Comparison of ENCODE assay signal across 8 mouse cellular contexts in genomic region chr13:23990928-23991327, GRCm38 (mm10). TPM values are rescaled to one million over a fixed set of nuclear protein-coding genes. Genes with fewer than 3 reads are reported as not detected.
DNase-seq lines count a peak whose midpoint lies in the region; ATAC-seq and TF ChIP-seq lines count a peak whose summit lies in the region.

Gene Scgn (minus strand): TSS chr13:23991214.

- WGBS in heart, adult 2 months = 3% methylated on average over 20 of the region's 20 CpGs
- under 1% methylated on average over 20 of the region's 20 CpGs for WGBS in forebrain, embryonic 15.5 days
- WGBS in intestine, embryonic 16.5 days = 2% methylated on average over 20 of the region's 20 CpGs
- 2% methylated on average over 20 of the region's 20 CpGs for WGBS in lung, adult 2 months

- intact Hi-C loops in heart, adult 2 months (cut with DNase I) = no loop called here
- intact Hi-C loops in heart, postnatal 25 days (cut with DNase I) = no loop called here

- TF ChIP-seq EP300 in heart, adult 2 months (IDR thresholded peaks at IDR 0.05; ENCODE audit: insufficient read depth, low read depth, low read length) = no peak

- H3K27ac ChIP-seq in heart, adult 2 months = no peak within 1 kb of the TSS
- H3K27ac ChIP-seq in forebrain, embryonic 15.5 days (replicated peaks) = no peak within 1 kb of the TSS
- no peak within 1 kb of the TSS for H3K27ac ChIP-seq in intestine, embryonic 16.5 days (ENCODE audit: low read length)

- H3K36me3 ChIP-seq in heart, adult 2 months (ENCODE audit: control insufficient read depth, insufficient read depth, low read length) = no peaks in the 10 kb centered on the region
- H3K36me3 ChIP-seq in forebrain, embryonic 15.5 days = no peaks in the 10 kb centered on the region
- no peaks in the 10 kb centered on the region for H3K36me3 ChIP-seq in intestine, embryonic 16.5 days (ENCODE audit: control insufficient read depth, insufficient read depth, low read length)

- DNase-seq in heart, adult 2 months = peak; percentile 23 to 48
- DNase-seq in heart, postnatal 25 days (ENCODE audit: low spot score) = no peak
- peak; percentile 56 for DNase-seq in adrenal gland, adult 2 months
- DNase-seq in lung, adult 2 months = peak; percentile 26
- DNase-seq in ovary, adult 18-20 months (ENCODE audit: low spot score) = peak; percentile 8
- DNase-seq in c-Kit-positive CD71-positive TER-119-positive erythroid progenitor cells, embryonic 14.5 days (ENCODE audit: low spot score) = no peak

- H3K4me3 ChIP-seq in heart, adult 2 months = no peak within 1 kb of the TSS
- peak within 1 kb of the TSS; percentile 33 for H3K4me3 ChIP-seq in forebrain, embryonic 15.5 days
- H3K4me3 ChIP-seq in intestine, embryonic 16.5 days (ENCODE audit: low read length) = no peak within 1 kb of the TSS
- H3K4me3 ChIP-seq in lung, adult 2 months (replicated peaks; ENCODE audit: extremely low read depth, low read depth, low read length) = no peak within 1 kb of the TSS

- no peak for TF ChIP-seq POLR2A in heart, adult 2 months (IDR thresholded peaks at IDR 0.05; ENCODE audit: insufficient read depth, low read depth, low read length)
- no peak for TF ChIP-seq POLR2A in lung, adult 2 months (IDR thresholded peaks at IDR 0.05; ENCODE audit: borderline replicate concordance, extremely low read depth, low read depth, low read length)

- no peak within 1 kb of the TSS for H3K9ac ChIP-seq in heart, adult 2 months (ENCODE audit: low read depth, low read length)
- H3K9ac ChIP-seq in forebrain, embryonic 15.5 days (replicated peaks) = 0 out of 2 replicates have a peak within 1 kb of the TSS, but pooled peaks have one; percentile 25
- no peak within 1 kb of the TSS for H3K9ac ChIP-seq in intestine, embryonic 16.5 days (ENCODE audit: low read depth, low read length)

- H3K4me1 ChIP-seq in heart, adult 2 months (ENCODE audit: control insufficient read depth, insufficient read depth, low read length) = no peaks in the 10 kb centered on the region
- peaks cover 24% of the 10 kb centered on the region for H3K4me1 ChIP-seq in forebrain, embryonic 15.5 days
- H3K4me1 ChIP-seq in intestine, embryonic 16.5 days (ENCODE audit: control insufficient read depth, insufficient read depth, low read length) = no peaks in the 10 kb centered on the region
- H3K4me1 ChIP-seq in lung, adult 2 months (ENCODE audit: control insufficient read depth, insufficient read depth, low read length) = no peaks in the 10 kb centered on the region

- no peak for TF ChIP-seq CTCF in heart, adult 2 months (IDR thresholded peaks at IDR 0.05)
- TF ChIP-seq CTCF in lung, adult 2 months (IDR thresholded peaks at IDR 0.05; ENCODE audit: insufficient read depth, low read length) = no peak

- ATAC-seq in forebrain, embryonic 15.5 days (replicated peaks) = peak; percentile 54; the same call in 1 of the 2 replicates
- ATAC-seq in intestine, embryonic 16.5 days = 0 out of 2 replicates have a peak, but pooled peaks have one; percentile 23

- no peaks in the 10 kb centered on the region for H3K79me2 ChIP-seq in heart, adult 2 months (replicated peaks; ENCODE audit: control insufficient read depth, insufficient read depth, low read length)

- peaks cover 2% of the 10 kb centered on the region; the same call in 1 of the 2 replicates for H3K27me3 ChIP-seq in heart, adult 2 months (ENCODE audit: control insufficient read depth, insufficient read depth, low read length)
- H3K27me3 ChIP-seq in forebrain, embryonic 15.5 days = peaks cover 23% of the 10 kb centered on the region
- H3K27me3 ChIP-seq in intestine, embryonic 16.5 days (replicated peaks; ENCODE audit: control insufficient read depth, insufficient read depth, low read length) = peaks cover 3% of the 10 kb centered on the region; the same call in 1 of the 2 replicates

- peak within 1 kb of the TSS; percentile 56 for H3K4me2 ChIP-seq in forebrain, embryonic 15.5 days (replicated peaks)
- H3K4me2 ChIP-seq in intestine, embryonic 16.5 days (ENCODE audit: low read depth, low read length) = no peak within 1 kb of the TSS

- no peaks in the 10 kb centered on the region for H3K9me3 ChIP-seq in forebrain, embryonic 15.5 days
- no peaks in the 10 kb centered on the region for H3K9me3 ChIP-seq in intestine, embryonic 16.5 days (ENCODE audit: control insufficient read depth, low read length)

RNA-seq across cellular contexts. Expression of gene Scgn, which starts in this region (rescaled TPM):
- not detected for total RNA-seq in heart, adult 2 months (2021)
- not detected in 2 replicates for polyA plus RNA-seq in heart, adult 2 months (2012; rRNA removed)
- not detected for total RNA-seq in heart, postnatal 25 days (2021)
- 1 to 10 TPM; 1.8 to 4.6 TPM for total RNA-seq in adrenal gland, adult 2 months (2021)
- 0.66 and 0.73 TPM in 2 replicates for polyA plus RNA-seq in adrenal gland, adult 2 months (2012; rRNA removed)
- 1.6 and 3.9 TPM in 2 replicates for polyA plus RNA-seq in forebrain, embryonic 15.5 days (2015; fragmentation: Nextera tagmentation; extraction: Ambion mirVana)
- 7.5 and 7.9 TPM in 2 replicates for polyA plus RNA-seq in intestine, embryonic 16.5 days (2015; fragmentation: Nextera tagmentation; extraction: Ambion mirVana)
- not detected in 2 replicates for polyA plus RNA-seq in lung, adult 2 months (2012; rRNA removed)

Comparison
In these comparisons a context has a peak if more than half of its experiments do, and no peak if none do; other contexts are left out.
1. Peak in DNase-seq in heart, adult 2 months; RNA of the gene not detected or under 1 TPM.
2. Peak in DNase-seq in lung, adult 2 months; RNA of the gene not detected or under 1 TPM.
3. DNase-seq: peak in adrenal gland, adult 2 months (single experiment) and ovary, adult 18-20 months (single experiment); none in heart, postnatal 25 days (single experiment) and c-Kit-positive CD71-positive TER-119-positive erythroid progenitor cells, embryonic 14.5 days (single experiment).